Mouse (Mus musculus): Measurements from ENCODE around the gene Col6a3.

Gene Col6a3

DNA sequence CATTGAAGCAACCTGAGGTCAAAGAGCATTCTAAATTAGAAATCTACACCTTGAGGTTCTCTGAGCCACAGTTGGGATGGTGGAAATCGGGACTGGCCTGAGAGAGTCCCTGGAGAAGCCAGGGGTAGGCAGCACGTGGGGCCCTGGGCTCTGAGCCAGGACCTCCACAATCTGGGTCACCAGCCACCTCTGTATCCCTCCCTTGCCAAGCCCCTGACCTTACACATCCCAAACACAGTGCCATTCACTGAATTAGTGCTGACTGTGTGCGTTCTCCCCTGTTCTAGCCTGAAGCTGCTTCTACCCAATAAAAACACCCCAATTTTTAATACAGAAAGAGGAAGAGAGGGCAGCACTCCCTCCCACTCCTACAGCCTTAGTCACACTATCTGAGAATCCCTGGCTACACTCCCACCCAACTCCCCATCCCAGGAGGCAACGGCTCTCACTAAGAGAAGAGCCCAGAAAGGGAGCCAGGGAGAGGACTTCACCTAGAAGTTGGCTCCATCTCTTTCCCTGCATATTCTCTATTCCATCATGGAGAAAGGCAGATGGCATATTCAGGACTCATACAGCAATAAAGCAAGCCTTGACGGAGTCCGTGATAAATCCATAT is 46.4 kb downstream of the Col6a3 start:
- in situ Hi-C loops (cut with MboI, MseI): no loop called here

DNA sequence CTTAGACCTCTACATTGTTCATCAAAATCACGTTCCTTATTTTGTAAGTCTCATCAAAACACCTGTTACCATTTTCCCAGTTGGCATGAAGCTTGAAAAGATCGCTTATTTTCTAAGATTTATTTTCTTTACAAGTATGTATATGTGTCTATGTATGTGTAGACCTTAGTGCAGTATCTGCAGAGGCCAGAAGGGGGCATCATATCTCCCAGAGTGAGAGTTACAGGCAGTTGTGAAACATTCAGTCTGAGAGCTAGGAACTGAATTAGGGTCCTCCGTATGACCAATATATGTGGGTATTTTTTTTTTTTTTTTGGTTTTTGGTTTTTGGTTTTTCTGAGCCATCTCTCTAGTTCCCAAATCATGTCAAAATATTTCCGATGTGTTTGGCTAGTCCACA is 50.4 kb downstream of the Col6a3 start:
- in situ Hi-C loops (cut with MboI, MseI): no loop called here

DNA sequence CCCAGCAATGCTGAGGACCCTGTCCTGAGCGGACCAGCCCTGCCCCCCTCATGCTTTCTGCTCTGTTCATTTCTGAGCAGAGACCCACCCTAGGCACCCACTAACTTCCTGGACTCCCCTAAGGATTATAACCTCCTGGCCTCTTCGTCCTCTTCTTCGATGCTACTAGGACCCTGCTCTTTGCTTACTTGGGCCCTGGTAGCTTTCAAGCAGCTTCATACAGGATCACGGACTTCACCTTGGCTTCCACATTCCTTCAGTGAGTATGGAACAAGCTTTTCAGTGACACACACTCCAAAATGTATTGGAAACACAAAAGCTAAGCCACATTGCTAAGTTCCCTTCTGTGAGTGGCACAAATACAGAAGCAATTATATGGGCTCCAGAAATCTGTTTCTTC is 52.8 kb downstream of the Col6a3 start:
- in situ Hi-C loops (cut with MboI, MseI): no loop called here

- in situ Hi-C loops (cut with MboI, MseI): no loop called here
Observed at GRCm38 (mm10) chr1:90789506-90789905, 54.3 kb downstream of the Col6a3 start.

GRCm38 (mm10) chr1:90780446-90780845 is 63.3 kb downstream of the Col6a3 start:
- in situ Hi-C loops (cut with MboI, MseI): no loop called here

DNA sequence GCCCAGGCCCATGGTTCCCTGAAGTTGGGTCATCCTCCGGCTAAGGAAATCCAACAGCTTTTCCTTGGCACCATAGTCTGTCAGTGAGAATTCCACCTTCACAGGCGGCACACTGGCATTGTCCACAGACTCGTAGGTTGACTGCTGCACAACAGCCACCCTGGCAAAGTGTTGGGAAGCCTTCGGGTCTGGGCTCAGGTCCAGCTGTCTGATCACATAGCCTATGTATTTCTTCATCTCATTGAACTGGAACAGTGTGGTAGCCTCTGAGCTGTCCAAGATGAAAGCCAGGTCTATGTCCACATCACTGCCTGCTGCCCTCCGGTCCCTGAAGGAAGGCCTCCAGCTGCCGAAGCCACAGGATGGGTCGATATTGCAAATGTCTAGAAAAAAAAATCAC is 64.7 kb downstream of the Col6a3 start:
- in situ Hi-C loops (cut with MboI, MseI): no loop called here

GRCm38 (mm10) chr1:90775477-90776241 is 68.1 kb downstream of the Col6a3 start:
- in situ Hi-C loops (cut with MboI, MseI): no loop called here

DNA sequence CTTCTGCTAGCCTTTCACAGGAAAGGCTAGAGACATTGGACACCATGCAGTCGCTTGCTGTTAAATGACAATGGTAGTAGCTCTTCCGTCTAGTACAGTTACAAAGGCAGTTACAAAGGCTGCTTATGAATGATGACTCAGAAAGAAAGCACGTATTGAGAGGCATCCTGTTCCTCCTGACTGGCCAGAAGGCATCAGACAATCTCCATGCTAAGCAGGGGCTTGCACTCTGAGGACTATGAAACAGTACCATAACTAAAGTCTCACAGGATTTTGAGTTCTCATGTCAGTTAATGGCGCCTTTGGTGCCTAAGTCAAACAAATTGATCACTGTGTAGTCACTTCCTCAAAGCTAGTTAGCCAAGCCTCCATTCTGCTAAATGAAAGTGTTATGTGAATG is 72.6 kb downstream of the Col6a3 start:
- in situ Hi-C loops (cut with MboI, MseI): no loop called here

DNA sequence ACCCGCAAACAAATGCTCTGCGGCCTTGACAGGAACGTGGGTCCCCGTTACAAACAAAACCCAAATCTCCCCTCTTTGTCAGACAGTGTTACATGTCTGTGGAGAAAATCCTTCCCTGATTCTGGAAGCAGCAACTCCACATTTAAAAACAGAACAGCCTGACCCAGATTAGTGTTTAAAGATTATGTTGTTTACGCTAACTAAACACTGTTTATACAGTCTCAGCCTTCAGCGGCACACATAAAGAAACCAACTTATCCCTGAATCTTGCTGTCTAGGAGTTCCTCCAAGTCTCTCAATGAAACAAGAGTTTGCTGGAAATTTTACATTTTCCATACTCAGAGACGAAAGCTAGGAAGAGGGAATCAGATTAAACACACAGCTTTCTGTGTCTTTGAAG is 73.7 kb downstream of the Col6a3 start:
- in situ Hi-C loops (cut with MboI, MseI): no loop called here

- in situ Hi-C loops (cut with MboI, MseI): no loop called here
Observed at GRCm38 (mm10) chr1:90769301-90769700, 74.5 kb downstream of the Col6a3 start.

DNA sequence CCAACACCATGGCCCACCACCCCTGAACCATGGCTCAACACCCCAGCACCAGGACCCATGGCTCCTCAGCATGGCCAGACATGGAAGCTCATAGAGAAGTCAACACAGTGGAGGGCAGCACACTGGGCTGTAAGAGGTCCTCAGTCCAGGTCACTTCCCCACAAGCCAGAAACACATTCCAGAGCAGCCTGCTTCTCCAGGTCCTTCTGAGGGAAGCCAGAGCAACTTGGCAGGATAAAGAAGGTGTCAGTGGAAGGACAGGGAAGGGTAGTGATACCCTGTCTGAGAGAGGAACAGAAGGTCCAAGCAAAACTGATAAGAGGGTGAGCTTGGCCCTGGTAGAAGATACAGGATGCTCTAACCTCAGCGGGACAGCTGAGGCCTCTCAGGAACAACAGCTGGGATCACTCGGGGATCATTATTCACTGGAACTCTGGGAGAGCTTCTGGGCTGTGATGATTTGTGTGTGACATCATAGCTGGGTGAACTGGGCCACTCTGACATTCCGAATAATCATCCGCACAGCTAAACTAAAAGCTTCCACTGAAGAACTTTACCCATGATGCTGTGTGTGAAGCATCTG is 85.6 kb downstream of the Col6a3 start:
- in situ Hi-C loops (cut with MboI, MseI): no loop called here

DNA sequence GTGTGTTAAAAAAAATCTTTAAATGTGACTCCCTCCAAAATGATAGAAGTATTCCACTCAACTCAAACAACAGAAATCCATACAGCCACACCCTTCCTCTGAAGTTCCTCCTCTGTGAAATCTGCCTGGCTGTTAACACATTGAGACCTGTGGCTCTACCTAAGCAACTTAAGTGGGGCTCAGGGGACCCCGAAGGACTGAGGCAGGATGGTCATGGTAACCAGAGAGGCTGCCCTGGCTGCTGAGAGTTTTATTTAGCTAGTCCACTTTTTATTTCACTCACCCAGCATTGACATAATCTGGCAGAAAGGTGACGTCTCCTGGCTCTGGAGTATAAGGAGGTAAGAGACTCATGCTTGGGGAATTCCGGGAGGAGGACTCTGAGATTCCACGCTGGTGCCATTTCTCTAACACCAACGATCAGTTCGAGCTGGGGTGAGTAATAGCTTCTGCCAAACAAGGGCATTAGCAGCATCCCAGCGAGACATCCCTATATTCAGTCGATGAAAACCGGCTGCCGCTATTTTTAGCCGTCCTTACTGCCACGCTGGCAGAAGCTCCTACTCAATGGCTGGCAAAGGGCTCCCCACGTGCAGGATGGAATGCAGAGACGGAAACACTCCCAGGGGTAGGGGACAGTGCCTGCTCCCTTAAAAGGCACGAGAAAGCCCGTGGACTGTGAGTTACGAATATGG is 89.8 kb downstream of the Col6a3 start:
- in situ Hi-C loops (cut with MboI, MseI): no loop called here

DNA sequence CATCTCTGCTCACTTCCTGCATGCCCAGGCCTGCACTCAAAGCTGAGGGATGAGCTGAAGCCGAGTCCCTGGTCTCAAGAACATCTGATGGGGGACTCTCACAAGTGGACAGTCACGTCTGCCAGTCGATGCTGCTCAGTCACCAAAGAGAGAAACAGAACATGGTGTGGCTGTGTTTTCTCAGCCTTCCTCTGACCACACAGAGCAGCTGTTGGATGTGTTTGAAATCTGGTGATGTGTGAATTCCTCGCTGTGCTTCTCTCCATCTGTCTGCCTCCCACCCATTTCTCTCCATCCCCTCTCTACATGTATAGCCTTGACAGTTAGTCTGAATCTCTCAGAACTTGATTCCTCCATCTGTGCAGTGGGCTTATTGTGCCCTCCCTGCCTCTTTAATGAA is 92.5 kb downstream of the Col6a3 start:
- in situ Hi-C loops (cut with MboI, MseI): no loop called here

- in situ Hi-C loops (cut with MboI, MseI): no loop called here
Observed at GRCm38 (mm10) chr1:90750169-90750568, 93.6 kb downstream of the Col6a3 start.

- in situ Hi-C loops (cut with MboI, MseI): no loop called here
Observed at GRCm38 (mm10) chr1:90748544-90748943, 95.2 kb downstream of the Col6a3 start.

GRCm38 (mm10) chr1:90743941-90744386 is 99.8 kb downstream of the Col6a3 start:
- in situ Hi-C loops (cut with MboI, MseI): no loop called here

DNA sequence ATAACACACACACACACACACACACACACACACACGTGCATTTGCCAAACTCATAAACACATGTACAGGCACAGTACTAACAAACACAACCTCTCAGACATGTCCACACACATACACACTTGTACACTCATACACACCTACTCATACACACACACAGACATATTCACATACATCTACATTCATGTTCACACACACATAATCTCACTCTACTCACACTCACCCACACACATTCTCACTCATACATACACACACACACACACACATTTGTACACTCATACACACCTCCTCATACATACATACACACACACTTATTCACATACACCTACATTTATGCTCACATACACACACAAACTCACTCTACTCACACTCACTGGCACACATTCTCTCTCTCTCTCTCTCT is 100.3 kb downstream of the Col6a3 start:
- in situ Hi-C loops (cut with MboI, MseI): no loop called here

DNA sequence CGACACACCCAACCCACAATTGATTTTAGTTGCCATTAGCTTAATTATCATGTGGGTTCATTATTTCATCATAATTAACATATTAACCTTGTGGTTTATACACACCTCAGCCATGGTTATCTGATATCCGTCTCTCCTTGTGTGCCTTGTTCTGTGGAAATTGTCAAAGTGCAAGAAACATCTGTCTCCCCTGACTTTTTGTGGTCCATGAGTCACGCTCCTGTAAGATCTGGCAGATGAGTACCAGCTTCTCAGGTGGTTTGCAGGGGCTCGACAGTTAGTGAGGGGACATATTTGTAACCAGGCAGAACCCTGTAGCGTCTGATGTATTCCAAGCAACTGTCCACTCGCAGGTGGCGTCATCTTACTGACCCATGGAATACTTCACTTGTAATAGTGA is 101.1 kb downstream of the Col6a3 start:
- in situ Hi-C loops (cut with MboI, MseI): no loop called here

DNA sequence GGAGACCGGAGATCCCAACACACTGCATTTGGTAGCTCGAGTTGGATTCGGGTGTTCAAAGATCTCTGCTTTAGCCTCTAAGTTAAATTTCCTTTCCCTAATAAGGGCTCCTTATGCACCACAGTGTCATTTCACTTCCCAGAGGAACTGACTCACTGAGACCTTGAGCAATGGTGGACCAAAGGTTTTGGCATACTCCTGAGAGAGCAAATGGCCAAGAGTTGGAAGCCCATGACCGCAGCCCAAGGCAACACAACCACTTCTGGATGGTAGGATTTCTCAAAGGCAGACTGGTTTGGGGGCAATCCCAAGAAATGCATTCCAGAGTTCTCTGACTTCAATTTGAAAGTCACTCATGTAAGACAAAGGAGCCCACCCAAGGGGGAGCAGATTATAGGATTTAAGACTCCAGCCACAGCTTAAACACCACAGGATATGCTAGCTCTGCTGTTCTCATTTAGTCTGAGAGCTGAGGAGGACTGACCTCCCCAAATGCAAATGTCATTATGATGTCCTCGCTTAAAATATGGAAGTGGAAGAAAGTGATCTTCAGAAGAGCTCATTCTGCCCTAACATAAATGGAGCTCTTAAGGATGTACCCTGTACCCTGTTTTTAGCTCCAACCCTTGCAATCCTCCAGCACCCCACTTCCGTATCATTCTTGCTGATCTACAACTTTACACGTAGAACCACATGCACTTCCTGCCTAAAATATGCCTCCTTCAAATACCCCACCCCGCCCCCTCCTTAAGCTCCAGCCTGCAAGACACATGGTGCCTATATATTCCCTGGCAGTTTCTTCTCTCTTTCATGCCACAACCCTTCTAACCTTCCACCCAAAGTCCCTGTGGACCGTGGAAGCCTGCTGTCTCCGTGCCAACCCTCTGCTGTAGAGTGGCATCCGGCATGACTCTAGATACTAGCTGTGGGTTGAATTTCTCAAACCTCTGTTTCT is 103.3 kb downstream of the Col6a3 start:
- in situ Hi-C loops (cut with MboI, MseI): no loop called here

DNA sequence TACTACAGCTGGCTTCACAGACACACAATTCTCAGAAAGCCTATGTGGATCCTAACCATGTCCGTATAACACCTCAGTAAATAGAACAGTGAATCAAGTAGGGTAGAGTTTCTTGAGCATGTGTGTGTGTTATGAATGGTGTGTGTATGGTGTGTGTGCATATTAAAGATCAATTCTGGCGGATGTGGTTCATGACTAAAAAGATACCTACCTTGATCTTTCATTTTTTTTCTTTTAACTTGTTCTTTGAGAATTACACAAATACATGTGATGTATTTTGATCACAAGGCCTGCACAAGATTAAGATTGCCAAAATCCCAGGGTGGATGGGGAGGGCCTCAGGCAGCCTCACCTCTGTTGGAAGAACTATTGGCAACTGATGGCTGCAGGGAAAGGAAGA is 104.9 kb downstream of the Col6a3 start:
- in situ Hi-C loops (cut with MboI, MseI): no loop called here

DNA sequence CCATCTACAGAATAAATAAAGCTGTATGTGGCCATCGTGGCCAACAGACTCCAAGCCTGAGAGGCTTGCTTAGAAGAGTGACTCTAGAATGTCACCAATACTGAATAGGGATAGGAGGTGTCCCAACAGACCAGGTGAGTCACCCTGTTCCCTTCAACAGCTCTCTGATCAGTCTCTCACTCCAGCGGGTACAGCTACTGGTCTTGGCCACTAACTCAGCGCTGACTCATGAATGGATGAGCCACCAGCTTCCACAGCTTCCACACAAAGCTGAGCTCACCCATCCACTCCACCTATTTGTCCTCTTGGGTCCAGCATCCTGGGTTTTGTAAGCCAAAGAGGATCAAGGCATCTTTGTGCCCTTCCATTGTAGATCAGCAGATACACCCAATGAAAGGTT is 114.3 kb downstream of the Col6a3 start:
- in situ Hi-C loops (cut with MboI, MseI): no loop called here
